Mouse (Mus musculus) limb, embryonic 12.5 days (tissue): ENCODE data around the gene Gm29423. TPM values are rescaled to one million over a fixed set of nuclear protein-coding genes. Genes with fewer than 3 reads are reported as not detected.
"Not testable (repeated sequence)": the region's sequence is repeated elsewhere in the genome, so short reads cannot be mapped to it uniquely, and the experiment has no call there.

ENCODE experiments used
- ATAC-seq: fragments of 200-750 bp; cut with Nextera tagmentation; 2 replicates; pipeline ENCODE4 v1.8.0; 2017; ENCODE audit warnings: low read depth, moderate TSS enrichment; ENCODE audit not compliant: insufficient number of reproducible peaks, insufficient read depth, low FRiP score, low TSS enrichment
- H3K27ac ChIP-seq: fragments of 300-500 bp; sonication (generic); 2 replicates; pipeline ENCODE4 v1.5.1; 2016; ENCODE audit warnings: mild to moderate bottlenecking, moderate library complexity
- H3K27me3 ChIP-seq: fragments of 300-500 bp; sonication (generic); 2 replicates; pipeline ENCODE4 v1.6.1; 2016; ENCODE audit warnings: mild to moderate bottlenecking, moderate library complexity
- H3K36me3 ChIP-seq: fragments of 300-500 bp; sonication (generic); 2 replicates; pipeline ENCODE4 v1.6.1; 2016; ENCODE audit warnings: mild to moderate bottlenecking, moderate library complexity
- H3K4me1 ChIP-seq: fragments of 300-500 bp; sonication (generic); replicated peaks from 2 replicates; pipeline ENCODE4 v1.6.1; 2016
- H3K4me2 ChIP-seq: fragments of 300-500 bp; sonication (generic); 2 replicates; pipeline ENCODE4 v1.6.1; 2016; ENCODE audit warnings: mild to moderate bottlenecking, moderate library complexity
- H3K4me3 ChIP-seq: fragments of 300-500 bp; sonication (generic); replicated peaks from 2 replicates; pipeline ENCODE4 v1.5.1; 2016; ENCODE audit warnings: mild to moderate bottlenecking
- H3K9ac ChIP-seq: fragments of 300-500 bp; sonication (generic); replicated peaks from 2 replicates; pipeline ENCODE4 v1.6.1; 2016; ENCODE audit warnings: mild to moderate bottlenecking, moderate library complexity
- H3K9me3 ChIP-seq: fragments of 300-500 bp; sonication (generic); 2 replicates; pipeline ENCODE4 v1.6.1; 2016; ENCODE audit warnings: mild to moderate bottlenecking, moderate library complexity
- WGBS: fragments of 180-500 bp; shearing (Covaris S2); methylation state at CpG from one replicate; pipeline ENCODE4 v1.1.7; 2016; 5-methylcytosine and 5-hydroxymethylcytosine counted together
- polyA plus RNA-seq: library from polyadenylated mRNA; unstranded; fragments of >200 nt; fragmentation: Nextera tagmentation; extraction: Ambion mirVana; gene quantifications from 2 replicates; pipeline ENCODE4 v1.2.1, GENCODE M21; 2016

Gene Gm29423
- polyA plus RNA-seq, result not detected in 2 replicates

DNA sequence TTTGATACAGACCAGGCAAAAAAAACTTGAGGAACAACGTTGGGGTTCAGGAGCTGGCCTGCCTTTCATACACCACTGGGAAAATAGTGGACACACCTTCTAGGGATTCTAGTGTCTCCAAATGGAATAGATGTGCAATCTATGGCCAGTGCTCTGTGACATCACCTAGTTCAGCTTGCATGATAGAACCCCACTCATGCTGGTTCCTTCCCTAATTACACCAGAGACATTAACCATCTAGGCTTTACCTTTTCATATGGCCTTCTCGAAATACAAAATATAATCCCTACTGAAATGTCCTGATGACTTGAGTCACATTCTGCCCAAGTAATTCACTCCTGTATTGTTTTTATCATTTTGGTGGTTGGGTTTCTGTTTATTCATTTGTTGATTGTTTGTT is at the start of gene Gm29423, which contains the start of gene Gm29644:
Gene Gm29423, minus strand, starts transcription at position 101 of the 400 bp plus-strand sequence.
Gene Gm29644, minus strand, starts transcription at position 157 of the 400 bp plus-strand sequence.
- not testable (repeated sequence) for H3K27ac ChIP-seq, H3K4me1 ChIP-seq, H3K9ac ChIP-seq, H3K9me3 ChIP-seq, H3K4me3 ChIP-seq, ATAC-seq, H3K27me3 ChIP-seq, H3K4me2 ChIP-seq, H3K36me3 ChIP-seq
- whole genome bisulfite sequencing, result no CpG with 5 or more reads among the region's 2 CpGs

DNA sequence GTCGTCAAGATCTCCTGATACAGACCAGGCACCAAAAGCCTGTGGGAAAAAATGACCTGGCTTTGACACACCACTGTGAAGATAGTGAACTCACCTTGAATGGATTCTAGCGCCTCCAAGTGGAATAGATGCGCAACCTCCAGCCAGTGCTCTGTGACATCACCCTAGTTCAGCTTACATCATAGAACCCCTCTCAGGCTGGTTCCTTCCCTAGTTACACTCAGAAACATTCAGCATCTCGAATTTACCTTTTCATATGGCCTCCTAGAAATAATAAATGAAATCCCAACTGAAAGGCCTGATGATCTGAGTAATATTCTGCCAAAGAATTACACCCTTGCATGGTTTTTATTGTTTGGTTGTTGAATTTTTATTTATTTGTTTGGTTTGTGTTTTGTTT is 29.5 kb downstream of the Gm29423 start, which contains the start of gene Gm21118:
Gene Gm21118, minus strand, starts transcription at position 101 of the 400 bp plus-strand sequence.
- H3K27ac ChIP-seq, H3K4me3 ChIP-seq, ATAC-seq, H3K9me3 ChIP-seq, H3K4me1 ChIP-seq, H3K36me3 ChIP-seq, H3K27me3 ChIP-seq, H3K9ac ChIP-seq, H3K4me2 ChIP-seq: not testable (repeated sequence)
- no CpG with 5 or more reads among the region's 4 CpGs for WGBS

Other genes with a start within 250 kb of the Gm29423 start
- not detected in 2 replicates for gene Gm21118, start 29.6 kb downstream of the Gm29423 start, polyA plus RNA-seq
- not detected in 2 replicates for gene Gm29644, start 56 bp upstream of the Gm29423 start, polyA plus RNA-seq
- gene Gm20888, start 138.6 kb upstream of the Gm29423 start, polyA plus RNA-seq, result not detected in 2 replicates